Mouse (Mus musculus): Measurements from ENCODE around the gene Gm4297. TPM values are rescaled to one million over a fixed set of nuclear protein-coding genes. Genes with fewer than 3 reads are reported as not detected.
"Not testable (repeated sequence)": the region's sequence is repeated elsewhere in the genome, so short reads cannot be mapped to it uniquely, and the experiment has no call there.

Gene Gm4297
- not detected for total RNA-seq (2021)
- long read RNA-seq, experiment 1 = 0 reads
- long read RNA-seq, experiment 2 = 0 reads

DNA sequence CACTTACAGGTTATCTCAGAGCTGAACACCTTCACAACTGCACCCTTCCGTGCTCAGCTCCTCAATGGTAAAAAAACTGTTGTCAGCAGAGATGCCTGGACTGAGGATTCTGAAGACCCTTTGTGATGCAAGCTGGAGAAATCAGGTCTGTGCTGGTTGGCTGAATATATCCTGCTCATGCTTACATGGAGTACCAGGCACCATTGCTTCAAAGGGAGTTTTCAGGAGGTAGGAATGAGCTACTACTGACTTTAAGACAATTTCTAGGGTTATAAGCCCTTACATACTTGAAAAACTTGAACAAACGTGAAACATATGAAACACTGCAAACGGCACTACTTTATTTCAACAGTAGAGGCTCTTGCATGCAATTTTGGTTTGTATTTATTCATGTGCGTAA is at the start of gene Gm4297:
TSS of gene Gm4297 (minus strand) at position 101 of the 400 bp plus-strand sequence.
- DNase-seq (ENCODE audit: low spot score in 2 of 2) = not testable (repeated sequence)

Small RNAs within 50 kb of the gene (microRNA-seq; reads per million reads assigned to microRNA genes)
- gene Gm27839 (0 reads per million in 2 experiments), gene Gm27910 (0 reads per million in 2 experiments)

Other genes starting within 250 kb of the Gm4297 start
- gene Gm5934, start 74.1 kb downstream of the Gm4297 start, total RNA-seq (2021) = not detected
- gene Gm5935, start 200.3 kb upstream of the Gm4297 start, total RNA-seq (2021) = not detected